Mouse (Mus musculus): ENCODE data around the gene Nab1. TPM values are rescaled to one million over a fixed set of nuclear protein-coding genes. Genes with fewer than 3 reads are reported as not detected.

Gene Nab1
- polyA plus RNA-seq, 1 experiment from 2014 or later, result 4.8 TPM

DNA sequence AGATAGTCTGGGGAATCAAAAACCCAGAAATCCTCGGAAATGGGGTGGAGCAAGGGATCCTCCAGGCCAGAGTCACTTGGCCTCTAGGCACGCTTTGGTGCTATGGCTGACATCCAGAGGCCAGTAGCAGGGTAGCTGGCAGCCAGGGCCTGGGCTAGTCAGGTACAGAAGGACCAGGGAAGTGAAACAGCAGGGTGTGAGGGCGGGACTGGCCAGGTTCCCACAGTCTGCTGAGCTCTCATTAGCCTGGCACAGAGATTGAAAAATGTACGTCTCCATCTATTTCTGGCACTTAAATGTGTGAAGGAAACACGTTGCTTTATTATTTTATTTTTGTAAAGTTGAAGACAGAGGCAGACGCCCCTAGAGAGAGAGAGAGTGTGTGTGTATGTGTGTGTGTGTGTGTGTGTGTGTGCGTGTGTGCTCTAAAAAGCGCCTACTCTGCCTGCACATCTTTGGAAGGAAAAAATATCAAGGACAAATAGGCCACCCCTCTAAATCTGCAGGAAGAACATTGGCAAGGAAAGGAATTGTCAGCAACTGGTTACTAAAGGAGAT, 21.0 kb upstream of the Nab1 start:
- H3K27me3 ChIP-seq (ENCODE audit: control insufficient read depth, insufficient read depth, low read depth, low read length), result no peaks in the 10 kb centered on the region
- no peaks in the 10 kb centered on the region for H3K9me3 ChIP-seq (replicated peaks; ENCODE audit: control insufficient read depth, low read length, poor library complexity, severe bottlenecking)
- H3K9ac ChIP-seq (ENCODE audit: low read depth, low read length), result 0 out of 2 replicates have a peak overlapping the region, but pooled peaks have one; percentile 14
- H3K27ac ChIP-seq (ENCODE audit: low read length), result no peak overlapping the region
- no peaks in the 10 kb centered on the region for H3K4me1 ChIP-seq (ENCODE audit: control insufficient read depth, insufficient read depth, low read length)
- WGBS, result 73% methylated on average over 8 of the region's 8 CpGs
- H3K36me3 ChIP-seq (ENCODE audit: control insufficient read depth, insufficient read depth, low read length), result no peaks in the 10 kb centered on the region
- H3K4me2 ChIP-seq (ENCODE audit: low read length), result no peak overlapping the region
- ATAC-seq, result no peak
- no peak overlapping the region for H3K4me3 ChIP-seq (ENCODE audit: low read depth, low read length)

- no peak for ATAC-seq
Measured at GRCm38 (mm10) chr1:52520131-52520530, 19.7 kb upstream of the Nab1 start.

DNA sequence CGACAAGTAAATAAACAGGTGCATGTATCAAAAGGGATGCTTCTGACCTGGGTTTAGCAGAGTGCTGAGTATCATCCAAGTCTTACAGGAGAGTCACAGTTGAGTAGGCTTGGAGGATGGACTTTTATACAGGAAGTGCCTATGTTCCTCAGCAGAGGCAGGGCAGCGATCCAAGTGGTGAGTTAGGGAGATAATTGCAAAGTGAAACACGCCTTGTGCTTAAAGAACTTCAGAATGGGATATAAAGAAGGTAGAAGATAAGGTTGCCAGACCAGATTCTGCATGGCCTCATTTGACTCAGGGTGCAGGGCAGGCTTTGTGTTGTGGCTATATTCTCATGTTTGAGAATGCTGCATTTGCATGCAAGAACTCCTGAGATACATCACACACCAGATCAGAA, 14.8 kb upstream of the Nab1 start:
- WGBS, result 87% methylated on average over 3 of the region's 3 CpGs
- H3K27ac ChIP-seq (ENCODE audit: low read length), result no peak overlapping the region
- H3K4me3 ChIP-seq (ENCODE audit: low read depth, low read length), result no peak overlapping the region
- H3K27me3 ChIP-seq (ENCODE audit: control insufficient read depth, insufficient read depth, low read depth, low read length), result no peaks in the 10 kb centered on the region
- no peaks in the 10 kb centered on the region for H3K4me1 ChIP-seq (ENCODE audit: control insufficient read depth, insufficient read depth, low read length)
- no peak overlapping the region for H3K9ac ChIP-seq (ENCODE audit: low read depth, low read length)
- H3K9me3 ChIP-seq (replicated peaks; ENCODE audit: control insufficient read depth, low read length, poor library complexity, severe bottlenecking), result no peaks in the 10 kb centered on the region
- H3K4me2 ChIP-seq (ENCODE audit: low read length), result no peak overlapping the region
- H3K36me3 ChIP-seq (ENCODE audit: control insufficient read depth, insufficient read depth, low read length), result no peaks in the 10 kb centered on the region
- ATAC-seq, result no peak

More at GRCm38 (mm10) chr1:52520131-52520530, 19.7 kb upstream of the Nab1 start:
- Histone ChIP-seq H3K4me3 (ENCODE audit: low read depth, low read length) (no peak overlapping the region), H3K4me1 (ENCODE audit: control insufficient read depth, insufficient read depth, low read length) (no peaks in the 10 kb centered on the region), H3K4me2 (ENCODE audit: low read length) (no peak overlapping the region), H3K36me3 (ENCODE audit: control insufficient read depth, insufficient read depth, low read length) (no peaks in the 10 kb centered on the region), H3K27me3 (ENCODE audit: control insufficient read depth, insufficient read depth, low read depth, low read length) (no peaks in the 10 kb centered on the region), H3K9me3 (replicated peaks; ENCODE audit: control insufficient read depth, low read length, poor library complexity, severe bottlenecking) (no peaks in the 10 kb centered on the region), H3K27ac (ENCODE audit: low read length) (no peak overlapping the region), H3K9ac (ENCODE audit: low read depth, low read length) (no peak overlapping the region)
- 93% methylated on average over 7 of the region's 7 CpGs for WGBS

DNA sequence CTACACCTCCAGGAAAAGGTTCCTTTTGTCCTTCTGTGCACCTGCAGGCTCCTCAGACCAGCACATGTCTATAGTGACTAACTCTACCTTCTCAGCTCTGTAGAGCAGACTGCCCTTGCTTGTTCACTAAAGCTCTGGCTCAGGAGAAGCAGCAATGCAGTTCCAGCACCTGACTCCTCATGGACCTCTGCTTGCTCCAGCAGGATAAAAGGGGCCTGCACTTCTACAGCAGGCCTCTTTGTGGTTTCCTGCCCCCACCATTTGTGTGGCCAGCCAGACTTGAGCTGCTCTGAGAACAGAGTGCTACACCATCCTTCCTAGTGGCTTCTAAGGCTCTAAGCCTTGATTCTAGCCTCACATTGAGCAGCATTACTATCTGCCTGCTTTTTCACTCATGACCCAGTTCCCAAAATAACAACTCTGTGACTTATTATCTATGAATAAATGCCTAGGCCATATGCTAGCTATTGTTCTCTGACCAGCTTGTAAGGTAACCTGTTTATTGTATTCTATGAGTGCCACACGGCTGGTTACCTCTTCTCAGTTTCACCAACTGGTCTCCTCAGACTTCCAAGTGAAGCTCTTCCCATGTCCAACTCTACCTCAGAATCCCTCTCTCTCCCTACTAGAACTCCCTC, 11.4 kb upstream of the Nab1 start:
- Histone ChIP-seq H3K9me3 (replicated peaks; ENCODE audit: control insufficient read depth, low read length, poor library complexity, severe bottlenecking) (no peaks in the 10 kb centered on the region), H3K4me2 (ENCODE audit: low read length) (no peak overlapping the region), H3K27me3 (ENCODE audit: control insufficient read depth, insufficient read depth, low read depth, low read length) (no peaks in the 10 kb centered on the region), H3K4me3 (ENCODE audit: low read depth, low read length) (no peak overlapping the region), H3K4me1 (ENCODE audit: control insufficient read depth, insufficient read depth, low read length) (no peaks in the 10 kb centered on the region), H3K9ac (ENCODE audit: low read depth, low read length) (no peak overlapping the region), H3K27ac (ENCODE audit: low read length) (no peak overlapping the region), H3K36me3 (ENCODE audit: control insufficient read depth, insufficient read depth, low read length) (no peaks in the 10 kb centered on the region)
- WGBS, result 91% methylated on average over 1 of the region's 1 CpGs
- ATAC-seq, result no peak

GRCm38 (mm10) chr1:52506211-52506610, 5.7 kb upstream of the Nab1 start:
- H3K4me3 ChIP-seq (ENCODE audit: low read depth, low read length), result no peak overlapping the region
- no peak overlapping the region for H3K9ac ChIP-seq (ENCODE audit: low read depth, low read length)
- ATAC-seq, result no peak
- H3K36me3 ChIP-seq (ENCODE audit: control insufficient read depth, insufficient read depth, low read length), result no peaks in the 10 kb centered on the region
- 58% methylated on average over 1 of the region's 1 CpGs for WGBS
- no peaks in the 10 kb centered on the region for H3K9me3 ChIP-seq (replicated peaks; ENCODE audit: control insufficient read depth, low read length, poor library complexity, severe bottlenecking)
- no peaks in the 10 kb centered on the region for H3K4me1 ChIP-seq (ENCODE audit: control insufficient read depth, insufficient read depth, low read length)
- H3K27ac ChIP-seq (ENCODE audit: low read length), result 0 out of 2 replicates have a peak overlapping the region, but pooled peaks have one; percentile 28
- H3K27me3 ChIP-seq (ENCODE audit: control insufficient read depth, insufficient read depth, low read depth, low read length), result no peaks in the 10 kb centered on the region
- H3K4me2 ChIP-seq (ENCODE audit: low read length), result no peak overlapping the region

DNA sequence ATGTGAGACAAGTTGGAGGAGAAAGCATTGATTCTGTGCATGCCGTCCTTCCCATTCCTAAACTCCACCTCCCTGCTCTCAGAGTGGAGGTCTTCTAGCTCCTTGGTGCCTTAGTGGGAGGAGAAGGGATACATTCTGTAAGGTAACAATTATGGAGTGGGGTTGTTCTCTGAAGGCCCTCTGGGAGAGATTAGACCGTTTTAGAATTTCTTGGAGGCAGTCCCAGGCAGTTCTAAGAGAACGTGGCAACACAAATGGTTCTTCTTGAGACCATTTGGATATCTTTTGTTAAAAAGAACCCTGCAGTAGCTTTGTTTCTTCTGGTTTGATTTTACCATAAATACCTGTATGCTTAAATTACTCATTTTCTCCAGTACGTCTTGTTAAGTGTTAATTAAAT, 1.8 kb upstream of the Nab1 start:
- Histone ChIP-seq H3K36me3 (ENCODE audit: control insufficient read depth, insufficient read depth, low read length) (no peaks in the 10 kb centered on the region), H3K4me2 (ENCODE audit: low read length) (no peak overlapping the region), H3K9ac (ENCODE audit: low read depth, low read length) (no peak overlapping the region), H3K27ac (ENCODE audit: low read length) (no peak overlapping the region), H3K9me3 (replicated peaks; ENCODE audit: control insufficient read depth, low read length, poor library complexity, severe bottlenecking) (no peaks in the 10 kb centered on the region), H3K27me3 (ENCODE audit: control insufficient read depth, insufficient read depth, low read depth, low read length) (no peaks in the 10 kb centered on the region), H3K4me1 (ENCODE audit: control insufficient read depth, insufficient read depth, low read length) (peaks cover 2% of the 10 kb centered on the region; the same call in 1 of the 2 replicates), H3K4me3 (ENCODE audit: low read depth, low read length) (no peak overlapping the region)
- WGBS, result 75% methylated on average over 4 of the region's 4 CpGs
- ATAC-seq, result no peak

GRCm38 (mm10) chr1:52501688-52502133, 1.2 kb upstream of the Nab1 start:
- H3K4me1 ChIP-seq (ENCODE audit: control insufficient read depth, insufficient read depth, low read length), result peaks cover 2% of the 10 kb centered on the region
- ATAC-seq, result no peak
- H3K4me3 ChIP-seq (ENCODE audit: low read depth, low read length), result no peak overlapping the region
- H3K4me2 ChIP-seq (ENCODE audit: low read length), result no peak overlapping the region
- WGBS, result 68% methylated on average over 10 of the region's 10 CpGs
- no peaks in the 10 kb centered on the region for H3K9me3 ChIP-seq (replicated peaks; ENCODE audit: control insufficient read depth, low read length, poor library complexity, severe bottlenecking)
- no peaks in the 10 kb centered on the region for H3K27me3 ChIP-seq (ENCODE audit: control insufficient read depth, insufficient read depth, low read depth, low read length)
- H3K36me3 ChIP-seq (ENCODE audit: control insufficient read depth, insufficient read depth, low read length), result no peaks in the 10 kb centered on the region
- no peak overlapping the region for H3K27ac ChIP-seq (ENCODE audit: low read length)
- no peak overlapping the region for H3K9ac ChIP-seq (ENCODE audit: low read depth, low read length)

DNA sequence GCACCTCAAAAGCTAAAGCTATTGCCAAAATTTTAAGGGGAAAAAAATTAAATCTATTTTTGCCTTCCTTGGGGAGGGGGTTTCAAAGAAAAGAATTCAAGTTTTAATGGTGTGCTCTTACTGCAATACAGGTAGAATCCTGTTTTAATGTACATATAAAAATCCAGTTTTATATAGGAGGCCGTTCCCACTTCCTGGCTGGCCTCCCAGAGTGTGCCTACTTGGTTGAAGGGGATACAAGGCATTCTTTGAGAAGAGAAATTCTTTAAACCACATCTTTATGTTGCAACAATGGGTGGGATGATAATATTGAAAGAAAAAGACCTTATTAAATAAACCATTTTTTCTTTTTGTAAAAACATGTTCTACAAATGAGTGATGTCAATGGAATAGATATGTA, 611 bp upstream of the Nab1 start:
- WGBS, result 68% methylated on average over 1 of the region's 1 CpGs

GRCm38 (mm10) chr1:52499601-52500313, 722 bp downstream of the Nab1 start:
- H3K36me3 ChIP-seq (ENCODE audit: control insufficient read depth, insufficient read depth, low read length), result no peaks in the 10 kb centered on the region
- WGBS, result under 1% methylated on average over 35 of the region's 68 CpGs
- peak overlapping the region; percentile 84 for H3K9ac ChIP-seq (ENCODE audit: low read depth, low read length)
- peak overlapping the region; percentile 71 for H3K27ac ChIP-seq (ENCODE audit: low read length)
- H3K9me3 ChIP-seq (replicated peaks; ENCODE audit: control insufficient read depth, low read length, poor library complexity, severe bottlenecking), result no peaks in the 10 kb centered on the region
- no peaks in the 10 kb centered on the region for H3K27me3 ChIP-seq (ENCODE audit: control insufficient read depth, insufficient read depth, low read depth, low read length)
- peak; percentile 82 for ATAC-seq
- peak overlapping the region; percentile 66 for H3K4me3 ChIP-seq (ENCODE audit: low read depth, low read length)
- H3K4me1 ChIP-seq (ENCODE audit: control insufficient read depth, insufficient read depth, low read length), result peaks cover 2% of the 10 kb centered on the region
- H3K4me2 ChIP-seq (ENCODE audit: low read length), result peak overlapping the region; percentile 66

More for the DNA sequence above, 611 bp upstream of the Nab1 start:
- Histone ChIP-seq H3K27me3 (ENCODE audit: control insufficient read depth, insufficient read depth, low read depth, low read length) (no peaks in the 10 kb centered on the region), H3K4me3 (ENCODE audit: low read depth, low read length) (peak overlapping the region; percentile 66), H3K4me1 (ENCODE audit: control insufficient read depth, insufficient read depth, low read length) (peaks cover 2% of the 10 kb centered on the region), H3K9me3 (replicated peaks; ENCODE audit: control insufficient read depth, low read length, poor library complexity, severe bottlenecking) (no peaks in the 10 kb centered on the region), H3K27ac (ENCODE audit: low read length) (no peak overlapping the region; the same call in 1 of the 2 replicates), H3K36me3 (ENCODE audit: control insufficient read depth, insufficient read depth, low read length) (no peaks in the 10 kb centered on the region), H3K9ac (ENCODE audit: low read depth, low read length) (peak overlapping the region; percentile 84; the same call in 1 of the 2 replicates), H3K4me2 (ENCODE audit: low read length) (peak overlapping the region; percentile 66)
- no peak for ATAC-seq
